In genomic region chr12:16145621-16146020, GRCm38 (mm10) we compare ENCODE assay signal across 11 mouse cellular contexts.
DNase-seq lines count a peak whose midpoint lies in the region; ATAC-seq lines count a peak whose summit lies in the region.
"Had no signal": no experiment of that assay in that cellular context is flagged by ENCODE, and none has a peak within 500 bp of the region (broad histone marks: within the 10 kb centered on the region; RNA-seq: fewer than 3 reads in every experiment).

No protein-coding gene starts in this region.

- peak; percentile 30; the same call in 1 of the 2 replicates for ATAC-seq in megakaryocyte, adult 5-6 weeks (ENCODE audit: poor library complexity, severe bottlenecking)
- no peak for ATAC-seq in midbrain, embryonic 11.5 days (ENCODE audit: low FRiP score)
- ATAC-seq in intestine, embryonic 16.5 days, result no peak

- 84% methylated on average over 7 of the region's 7 CpGs for WGBS in midbrain, embryonic 11.5 days
- 76% methylated on average over 7 of the region's 7 CpGs for WGBS in intestine, embryonic 16.5 days

- no peaks in the 10 kb centered on the region for H3K4me1 ChIP-seq in midbrain, embryonic 11.5 days (ENCODE audit: control insufficient read depth, insufficient read depth, low read length)
- no peaks in the 10 kb centered on the region for H3K4me1 ChIP-seq in intestine, embryonic 16.5 days (ENCODE audit: control insufficient read depth, insufficient read depth, low read length)

- no peak overlapping the region for H3K4me2 ChIP-seq in midbrain, embryonic 11.5 days
- H3K4me2 ChIP-seq in intestine, embryonic 16.5 days (ENCODE audit: low read depth, low read length), result no peak overlapping the region

- no peaks in the 10 kb centered on the region for H3K27me3 ChIP-seq in midbrain, embryonic 11.5 days (ENCODE audit: control insufficient read depth, insufficient read depth, low read length)
- no peaks in the 10 kb centered on the region for H3K27me3 ChIP-seq in intestine, embryonic 16.5 days (replicated peaks; ENCODE audit: control insufficient read depth, insufficient read depth, low read length)

- no peak overlapping the region for H3K9ac ChIP-seq in midbrain, embryonic 11.5 days (ENCODE audit: low read length)
- no peak overlapping the region for H3K9ac ChIP-seq in intestine, embryonic 16.5 days (ENCODE audit: low read depth, low read length)

- no peaks in the 10 kb centered on the region for H3K9me3 ChIP-seq in midbrain, embryonic 11.5 days (ENCODE audit: control insufficient read depth, low read length)
- H3K9me3 ChIP-seq in intestine, embryonic 16.5 days (ENCODE audit: control insufficient read depth, low read length), result no peaks in the 10 kb centered on the region

- peak; percentile 68 for DNase-seq in layer of hippocampus, adult 11-12 months (ENCODE audit: low spot score)
- no peak for DNase-seq in layer of hippocampus, adult 9-10 months (ENCODE audit: low spot score)
- peak; percentile 93 for DNase-seq in brain, adult 2 months (ENCODE audit: low read depth, low spot score)
- peak; percentile 21 for DNase-seq in heart, postnatal 4 days
- DNase-seq in midbrain, embryonic 11.5 days (ENCODE audit: low spot score, missing footprints), result no peak
- DNase-seq in cerebellum, adult 9-11 months, result no peak
- DNase-seq: kidney, postnatal 14 days; thymus, adult 2 months had no signal

- no peak overlapping the region for H3K4me3 ChIP-seq in midbrain, embryonic 11.5 days (ENCODE audit: low read depth, low read length)
- H3K4me3 ChIP-seq in intestine, embryonic 16.5 days (ENCODE audit: low read length), result no peak overlapping the region
- H3K4me3 ChIP-seq: heart, adult 2 months had no signal

- H3K36me3 ChIP-seq in midbrain, embryonic 11.5 days (ENCODE audit: control insufficient read depth, insufficient read depth, low read length), result no peaks in the 10 kb centered on the region
- no peaks in the 10 kb centered on the region for H3K36me3 ChIP-seq in intestine, embryonic 16.5 days (ENCODE audit: control insufficient read depth, insufficient read depth, low read length)

- H3K27ac ChIP-seq in midbrain, embryonic 11.5 days (ENCODE audit: low read depth, low read length), result no peak overlapping the region
- no peak overlapping the region for H3K27ac ChIP-seq in intestine, embryonic 16.5 days (ENCODE audit: low read length)
- H3K27ac ChIP-seq: heart, adult 2 months had no signal

Comparison
In these comparisons a context has a peak if more than half of its experiments do, and no peak if none do; other contexts are left out.
1. DNase-seq: peak in layer of hippocampus, adult 11-12 months (single experiment), brain, adult 2 months (single experiment) and heart, postnatal 4 days (single experiment); none in layer of hippocampus, adult 9-10 months (single experiment), midbrain, embryonic 11.5 days (single experiment) and cerebellum, adult 9-11 months (single experiment).